Mouse (Mus musculus): ENCODE measurements around the gene Aldh1l1. TPM values are rescaled to one million over a fixed set of nuclear protein-coding genes. Genes with fewer than 3 reads are reported as not detected.

The Aldh1l1 gene
- total and polyA plus RNA-seq, 3 experiments: 0.11 to 0.13 TPM; not detected in 1

DNA sequence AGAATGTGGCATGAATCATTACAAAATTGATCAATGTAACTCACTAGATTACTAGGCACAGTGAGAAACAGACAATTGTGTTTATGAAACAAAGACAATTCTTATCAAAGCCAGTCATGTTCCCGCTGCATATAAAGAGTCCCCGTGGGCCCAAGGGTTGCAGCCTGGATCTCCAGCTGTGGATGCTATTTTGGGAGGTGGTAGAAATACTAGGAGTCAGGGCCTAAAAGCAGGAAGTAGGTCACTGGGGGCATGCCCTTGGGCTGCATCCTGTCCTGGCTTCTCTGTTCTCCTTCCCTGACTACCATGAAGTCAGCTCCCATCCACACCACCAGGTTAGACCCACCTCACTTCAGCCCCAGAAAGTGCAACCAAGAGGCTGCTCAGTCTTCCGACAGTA, 10.0 kb downstream of the Aldh1l1 start:
- H3K4me2 ChIP-seq (ENCODE audit: insufficient read depth, low read depth, poor library complexity, severe bottlenecking): no peak overlapping the region
- in situ Hi-C loops (cut with MboI; ENCODE audit: low pct_ligation_motif_present, low pct_unique_long_range_greater_than_20kb, low sequenced_read_pairs): no loop called here
- no peaks in the 10 kb centered on the region for H3K9me3 ChIP-seq (replicated peaks; ENCODE audit: low read length)
- DNase-seq (ENCODE audit: extremely low read depth): no peak
- H3K4me3 ChIP-seq (replicated peaks in 1 of 3; ENCODE audit: low read depth in 2 of 3, low read length in 2 of 3, poor library complexity in 1 of 3): no peak overlapping the region
- H3K27me3 ChIP-seq (replicated peaks): peaks cover 88% of the 10 kb centered on the region
- H3K4me1 ChIP-seq (ENCODE audit: control insufficient read depth in 1 of 2, insufficient read depth in 2 of 2): no peaks in the 10 kb centered on the region
- TF ChIP-seq MYC (IDR thresholded peaks at IDR 0.05; ENCODE audit: low read depth, low read length) (no peak), BHLHE40 (IDR thresholded peaks at IDR 0.05; ENCODE audit: low read depth, low read length) (no peak), SIN3A (IDR thresholded peaks at IDR 0.05; ENCODE audit: low read length) (no peak)
- no peak overlapping the region for H3K9ac ChIP-seq (ENCODE audit: insufficient read depth, low read depth)
- dilution Hi-C loops (cut with MboI; ENCODE audit: extremely low pct_ligation_motif_present, extremely low pct_unique_long_range_greater_than_20kb, low sequenced_read_pairs): no loop called here
- H3K36me3 ChIP-seq (replicated peaks in 1 of 2; ENCODE audit: control insufficient read depth in 1 of 2, insufficient read depth in 1 of 2, low read length in 1 of 2): no peaks in the 10 kb centered on the region
- H3K27ac ChIP-seq (ENCODE audit: insufficient read depth, low read depth): no peak overlapping the region
- no peaks in the 10 kb centered on the region for H3K79me2 ChIP-seq (replicated peaks; ENCODE audit: control insufficient read depth, extremely low read depth, insufficient read depth, poor library complexity, severe bottlenecking)

DNA sequence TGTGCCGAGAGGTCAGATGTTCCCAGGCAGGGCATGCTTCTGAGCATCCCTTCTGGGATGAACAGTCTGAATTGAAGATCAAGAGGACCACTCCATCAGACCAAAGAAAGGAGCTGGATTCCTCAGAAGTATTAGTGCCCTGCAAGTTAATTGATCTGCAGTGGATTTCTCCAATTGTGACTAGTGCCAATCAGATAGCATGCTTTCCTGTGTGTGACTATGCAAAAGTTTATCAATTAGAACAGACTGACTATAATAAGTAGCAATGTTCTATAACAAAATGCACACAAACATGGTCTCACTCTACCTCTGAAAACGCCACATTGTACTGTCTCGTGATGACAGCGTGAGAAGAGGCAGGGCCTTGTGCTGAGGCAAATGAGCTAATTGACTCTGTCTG, 13.3 kb downstream of the Aldh1l1 start:
- TF ChIP-seq ZKSCAN1 (IDR thresholded peaks at IDR 0.05; ENCODE audit: borderline replicate concordance, low read depth, low read length): no peak
- no peak for TF ChIP-seq POLR2AphosphoS2 (IDR thresholded peaks at IDR 0.05; ENCODE audit: low read depth, low read length)
- no peak for TF ChIP-seq ZC3H11A (IDR thresholded peaks at IDR 0.05; ENCODE audit: low read depth, low read length)
- TF ChIP-seq TBP (conservative IDR thresholded peaks at IDR 0.05; ENCODE audit: low read depth, low read length): no peak
- no peak for TF ChIP-seq NELFE (IDR thresholded peaks at IDR 0.05; ENCODE audit: low read depth, low read length)
- no peak for TF ChIP-seq GABPA (IDR thresholded peaks at IDR 0.05; ENCODE audit: insufficient replicate concordance, low read depth, low read length)
- no peak for TF ChIP-seq IRF4 (IDR thresholded peaks at IDR 0.05; ENCODE audit: low read depth, low read length)
- no peak for TF ChIP-seq SIN3A (IDR thresholded peaks at IDR 0.05; ENCODE audit: low read length)
- TF ChIP-seq ETS1 (conservative IDR thresholded peaks at IDR 0.05; ENCODE audit: low read depth, low read length): no peak
- no peak for TF ChIP-seq JUN (IDR thresholded peaks at IDR 0.05; ENCODE audit: insufficient read depth, low read depth, low read length)
- TF ChIP-seq UBTF (IDR thresholded peaks at IDR 0.05; ENCODE audit: low read depth, low read length): no peak
- no peak for TF ChIP-seq JUND (conservative IDR thresholded peaks at IDR 0.05; ENCODE audit: low read depth, low read length)
- TF ChIP-seq CHD1 (IDR thresholded peaks at IDR 0.05; ENCODE audit: low read depth, low read length): no peak
- no peak for TF ChIP-seq USF1 (IDR thresholded peaks at IDR 0.05; ENCODE audit: low read depth, low read length)
- TF ChIP-seq PAX5 (IDR thresholded peaks at IDR 0.05; ENCODE audit: low read length): no peak
- TF ChIP-seq E2F4 (IDR thresholded peaks at IDR 0.05; ENCODE audit: insufficient replicate concordance, low read depth, low read length): no peak
- TF ChIP-seq KAT2A (IDR thresholded peaks at IDR 0.05; ENCODE audit: insufficient replicate concordance, low read length): no peak
- TF ChIP-seq TCF12 (IDR thresholded peaks at IDR 0.05; ENCODE audit: low read depth, low read length): no peak
- no peak for TF ChIP-seq ZMIZ1 (IDR thresholded peaks at IDR 0.05; ENCODE audit: low read depth, low read length)
- no peaks in the 10 kb centered on the region for H3K79me2 ChIP-seq (replicated peaks; ENCODE audit: control insufficient read depth, extremely low read depth, insufficient read depth, poor library complexity, severe bottlenecking)
- no peaks in the 10 kb centered on the region for H3K9me3 ChIP-seq (replicated peaks; ENCODE audit: low read length)
- in situ Hi-C loops (cut with MboI; ENCODE audit: low pct_ligation_motif_present, low pct_unique_long_range_greater_than_20kb, low sequenced_read_pairs): no loop called here
- no peak overlapping the region for H3K27ac ChIP-seq (ENCODE audit: insufficient read depth, low read depth)
- no peak for DNase-seq (ENCODE audit: extremely low read depth)
- H3K4me1 ChIP-seq (ENCODE audit: control insufficient read depth in 1 of 2, insufficient read depth in 2 of 2): no peaks in the 10 kb centered on the region
- H3K4me2 ChIP-seq (ENCODE audit: insufficient read depth, low read depth, poor library complexity, severe bottlenecking): no peak overlapping the region
- H3K9ac ChIP-seq (ENCODE audit: insufficient read depth, low read depth): no peak overlapping the region
- H3K4me3 ChIP-seq (replicated peaks in 1 of 3; ENCODE audit: low read depth in 2 of 3, low read length in 2 of 3, poor library complexity in 1 of 3): no peak overlapping the region
- dilution Hi-C loops (cut with MboI; ENCODE audit: extremely low pct_ligation_motif_present, extremely low pct_unique_long_range_greater_than_20kb, low sequenced_read_pairs): no loop called here
- peaks cover 92% of the 10 kb centered on the region for H3K27me3 ChIP-seq (replicated peaks)
- no peaks in the 10 kb centered on the region for H3K36me3 ChIP-seq (replicated peaks in 1 of 2; ENCODE audit: control insufficient read depth in 1 of 2, insufficient read depth in 1 of 2, low read length in 1 of 2)

Data from CH12.LX (cell line).